Mouse (Mus musculus) subcutaneous adipose tissue, adult 2 months (tissue): Measurements from ENCODE around the gene Ltbp4. TPM values are rescaled to one million over a fixed set of nuclear protein-coding genes. Genes with fewer than 3 reads are reported as not detected.

Source experiments
- polyA plus RNA-seq: library from polyadenylated mRNA; depleted of rRNA; stranded (reverse); fragments of >200 nt; gene quantifications from 2 replicates; pipeline ENCODE4 v1.2.3, GENCODE M21; 2012; ENCODE audit warnings: low replicate concordance; rRNA removed

Gene Ltbp4
- polyA plus RNA-seq = 418 and 455 TPM in 2 replicates

GRCm38 (mm10) chr7:27337175-27337853 lies at the start of gene Ltbp4:
Gene Ltbp4, minus strand, starts transcription at chr7:27337692.

GRCm38 (mm10) chr7:27356861-27357594 lies 19.5 kb upstream of the Ltbp4 start, which contains the start of gene Gm20479:
Gene Gm20479, minus strand, starts transcription at chr7:27357419.

GRCm38 (mm10) chr7:27355745-27356240 lies 18.3 kb upstream of the Ltbp4 start, which contains the start of gene Shkbp1:
Gene Shkbp1, minus strand, starts transcription at chr7:27356019.

GRCm38 (mm10) chr7:27258205-27258899 lies 79.1 kb downstream of the Ltbp4 start, which contains the start of gene Numbl:
Gene Numbl, plus strand, starts transcription at chr7:27258433.

Other genes with a start within 250 kb of the Ltbp4 start
- gene Cyp2f2, start 217.8 kb downstream of the Ltbp4 start, polyA plus RNA-seq = 9.0 and 14.8 TPM in 2 replicates
- not detected in 2 replicates for gene Cyp2t4, start 184.0 kb downstream of the Ltbp4 start, polyA plus RNA-seq
- gene Egln2, start 170.9 kb downstream of the Ltbp4 start, polyA plus RNA-seq = 83.5 and 96.6 TPM in 2 replicates
- 77.9 and 79.4 TPM in 2 replicates for gene Rab4b, start 158.8 kb downstream of the Ltbp4 start, polyA plus RNA-seq
- gene Gm21983, start 156.6 kb downstream of the Ltbp4 start, polyA plus RNA-seq = 0.17 TPM in 1 of 2 replicates, not detected in the other
- gene Mia, start 156.5 kb downstream of the Ltbp4 start, polyA plus RNA-seq = 1.1 TPM in 1 of 2 replicates, not detected in the other
- gene BC024978, start 141.9 kb downstream of the Ltbp4 start, polyA plus RNA-seq = 20.1 and 21.9 TPM in 2 replicates
- gene Snrpa, start 141.4 kb downstream of the Ltbp4 start, polyA plus RNA-seq = 111 and 233 TPM in 2 replicates
- 7.3 and 14.0 TPM in 2 replicates for gene Itpkc, start 109.0 kb downstream of the Ltbp4 start, polyA plus RNA-seq
- 50.2 and 54.2 TPM in 2 replicates for gene Coq8b, start 104.7 kb downstream of the Ltbp4 start, polyA plus RNA-seq
- 30.1 and 76.4 TPM in 2 replicates for gene Numbl, start 79.3 kb downstream of the Ltbp4 start, polyA plus RNA-seq
- 52.2 and 84.5 TPM in 2 replicates for gene Shkbp1, start 18.3 kb upstream of the Ltbp4 start, polyA plus RNA-seq
- gene Gm20479, start 19.7 kb upstream of the Ltbp4 start, polyA plus RNA-seq = 3.5 TPM in 1 of 2 replicates, not detected in the other
- 0.20 and 1.8 TPM in 2 replicates for gene Sptbn4, start 110.0 kb upstream of the Ltbp4 start, polyA plus RNA-seq
- gene Blvrb, start 110.3 kb upstream of the Ltbp4 start, polyA plus RNA-seq = 102 and 175 TPM in 2 replicates
- 13.2 and 20.4 TPM in 2 replicates for gene Sertad3, start 136.1 kb upstream of the Ltbp4 start, polyA plus RNA-seq
- gene Sertad1, start 149.2 kb upstream of the Ltbp4 start, polyA plus RNA-seq = 20.8 and 33.0 TPM in 2 replicates
- 1.5 and 2.9 TPM in 2 replicates for gene Prx, start 161.6 kb upstream of the Ltbp4 start, polyA plus RNA-seq
- 0.66 and 1.7 TPM in 2 replicates for gene Hipk4, start 185.6 kb upstream of the Ltbp4 start, polyA plus RNA-seq
- 117 and 156 TPM in 2 replicates for gene Pld3, start 215.5 kb upstream of the Ltbp4 start, polyA plus RNA-seq
- gene 2310022A10Rik, start 215.5 kb upstream of the Ltbp4 start, polyA plus RNA-seq = 17.1 and 28.1 TPM in 2 replicates